In the genomic region with DNA sequence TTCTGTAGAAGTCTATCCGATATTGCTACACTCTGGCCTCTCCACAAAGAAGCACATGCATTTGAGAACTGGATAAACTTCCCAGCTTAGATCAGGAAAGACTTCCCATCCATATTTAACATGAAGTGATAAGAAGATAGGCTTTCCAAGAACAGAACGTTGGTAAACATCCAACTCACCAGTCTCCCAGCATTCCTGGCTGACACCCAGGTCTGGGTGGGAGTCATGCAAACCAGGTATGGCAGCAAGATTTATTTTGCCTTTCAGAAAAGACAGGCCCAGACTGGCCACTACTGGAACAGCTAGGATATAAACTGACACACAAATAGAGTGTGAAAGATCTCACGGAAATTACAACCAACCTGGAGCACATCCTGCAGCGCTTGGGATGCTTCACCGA, we compare ENCODE assay signal across 12 mouse cellular contexts.
"Had no signal": no experiment of that assay in that cellular context is flagged by ENCODE, and none has a peak within 500 bp of the region (broad histone marks: within the 10 kb centered on the region; RNA-seq: fewer than 3 reads in every experiment).

No protein-coding gene starts in this region.

- ATAC-seq: liver, postnatal 0 days; lung, postnatal 0 days; midbrain, embryonic 15.5 days had no signal

- DNase-seq: kidney, adult 11 months; kidney, adult 8-10 months; kidney, postnatal 10 days; kidney, postnatal 36 days; layer of hippocampus, postnatal 36 days; liver, postnatal 0 days; lung, embryonic 14.5 days; thymus, adult 2 months; thymus, postnatal 14 days; thymus, postnatal 4 days had no signal
